Mouse (Mus musculus) thymus, postnatal 0 days (tissue): ENCODE results near the gene Nfam1. TPM values are rescaled to one million over a fixed set of nuclear protein-coding genes. Genes with fewer than 3 reads are reported as not detected.

Experiments used
- DNase-seq: peaks from one replicate; pipeline ENCODE4 v3.0.0-alpha.2; 2015; ENCODE audit warnings: low spot score
- polyA plus RNA-seq: library from polyadenylated mRNA; unstranded; fragments of >200 nt; fragmentation: Nextera tagmentation; extraction: Ambion mirVana; gene quantifications from 2 replicates; pipeline ENCODE4 v1.2.1, GENCODE M21; 2015

Nfam1 gene
- polyA plus RNA-seq, 1 experiment from 2014 or later, result 3.2 TPM

GRCm38 (mm10) chr15:82995239-82995638 is 37.9 kb downstream of the Nfam1 start:
- DNase-seq, result no peak

GRCm38 (mm10) chr15:82992911-82993310 is 40.2 kb downstream of the Nfam1 start:
- peak; percentile 74 for DNase-seq

GRCm38 (mm10) chr15:82992079-82992783 is 40.9 kb downstream of the Nfam1 start:
- no peak for DNase-seq

- DNase-seq, result no peak
Measured at GRCm38 (mm10) chr15:82989190-82989704, 43.9 kb downstream of the Nfam1 start.

DNA sequence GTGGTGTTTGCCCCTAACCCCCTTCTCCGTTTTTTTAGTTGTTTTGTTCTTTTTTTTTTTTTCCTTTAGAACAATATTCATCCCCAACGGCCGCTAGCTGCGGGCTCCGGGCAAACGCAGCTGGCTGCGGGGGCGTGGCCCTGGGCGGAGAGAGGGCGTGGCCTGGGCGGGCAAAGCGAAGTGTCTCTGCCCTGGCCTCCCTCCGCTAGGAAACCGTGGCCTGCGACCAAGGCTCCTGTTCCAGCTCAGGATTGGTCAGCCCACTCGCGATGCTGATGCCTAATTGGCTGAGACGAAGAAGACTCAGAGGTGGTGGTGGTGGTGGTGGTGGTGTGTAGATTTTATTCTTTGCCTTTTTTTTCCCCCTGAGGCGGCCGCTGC is 45.4 kb downstream of the Nfam1 start, which contains the start of gene Tcf20:
Gene Tcf20 (minus strand): TSS at position 141 of the 381 bp plus-strand sequence.
- DNase-seq, result peak; percentile 93

DNA sequence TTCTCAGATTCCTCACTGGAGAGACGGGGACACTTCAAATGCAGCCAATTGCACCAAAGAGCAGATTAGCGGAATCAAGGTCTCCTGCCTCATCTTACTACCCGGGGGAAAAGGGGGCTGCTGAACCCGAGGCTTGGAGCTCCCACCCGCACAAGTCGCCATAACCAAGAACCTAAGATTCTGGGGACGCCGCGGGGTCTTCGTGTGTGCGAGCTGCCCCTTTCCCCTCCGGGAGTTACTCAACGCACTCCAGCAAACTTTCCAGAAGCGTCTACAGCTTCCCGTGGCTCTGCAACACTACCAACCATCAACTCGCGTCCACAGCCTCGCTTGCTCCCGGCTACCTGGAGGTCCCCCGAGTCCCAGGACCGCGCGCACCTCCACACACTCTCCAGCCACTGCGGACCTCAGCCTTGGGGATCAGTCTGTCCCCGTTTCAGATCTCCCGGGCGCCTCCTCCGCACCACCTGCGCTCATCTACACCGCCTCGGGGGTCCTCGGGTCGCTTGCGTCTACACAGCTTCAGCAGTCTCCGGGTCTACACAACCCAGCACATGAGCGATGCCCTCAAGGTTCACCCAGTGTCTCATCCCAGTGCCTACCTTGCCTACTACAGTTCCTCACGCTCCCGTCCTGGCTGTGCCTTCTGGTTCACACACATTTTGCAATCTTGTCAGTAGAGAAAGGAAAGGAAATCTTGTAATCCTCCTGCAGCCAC is 45.9 kb downstream of the Nfam1 start:
- DNase-seq, result no peak

- no peak for DNase-seq
Measured at GRCm38 (mm10) chr15:82984574-82984973, 48.5 kb downstream of the Nfam1 start.

GRCm38 (mm10) chr15:82984097-82984496 is 49.0 kb downstream of the Nfam1 start:
- no peak for DNase-seq

DNA sequence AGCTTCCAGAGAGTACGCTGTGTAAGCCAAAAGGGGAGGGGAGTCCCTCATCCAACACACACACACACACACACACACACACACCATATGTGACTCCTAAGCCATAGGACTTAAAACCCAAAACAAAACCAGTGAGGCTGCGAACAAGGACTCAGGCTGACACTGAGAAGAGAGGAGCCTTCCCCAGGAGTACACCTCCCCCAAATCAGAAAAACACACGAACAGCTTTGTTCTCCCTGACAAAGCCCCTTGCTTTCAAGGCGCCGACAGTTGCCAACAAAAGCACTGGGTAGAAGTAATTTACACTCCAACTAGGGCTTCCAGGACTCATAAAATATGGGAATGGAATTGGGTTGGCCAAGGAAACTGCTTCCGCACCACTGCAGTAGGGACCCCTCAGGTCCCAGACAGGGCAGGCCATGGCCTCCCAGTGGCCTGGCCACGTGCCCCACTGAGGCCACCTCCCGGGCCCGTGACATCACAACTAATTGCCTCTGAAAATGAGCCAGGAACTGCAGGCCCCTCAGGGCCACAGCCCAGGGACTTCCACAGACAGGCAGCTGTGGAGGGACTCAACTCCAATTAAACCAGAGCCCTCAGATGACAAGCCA is 49.6 kb downstream of the Nfam1 start:
- DNase-seq, result no peak

DNA sequence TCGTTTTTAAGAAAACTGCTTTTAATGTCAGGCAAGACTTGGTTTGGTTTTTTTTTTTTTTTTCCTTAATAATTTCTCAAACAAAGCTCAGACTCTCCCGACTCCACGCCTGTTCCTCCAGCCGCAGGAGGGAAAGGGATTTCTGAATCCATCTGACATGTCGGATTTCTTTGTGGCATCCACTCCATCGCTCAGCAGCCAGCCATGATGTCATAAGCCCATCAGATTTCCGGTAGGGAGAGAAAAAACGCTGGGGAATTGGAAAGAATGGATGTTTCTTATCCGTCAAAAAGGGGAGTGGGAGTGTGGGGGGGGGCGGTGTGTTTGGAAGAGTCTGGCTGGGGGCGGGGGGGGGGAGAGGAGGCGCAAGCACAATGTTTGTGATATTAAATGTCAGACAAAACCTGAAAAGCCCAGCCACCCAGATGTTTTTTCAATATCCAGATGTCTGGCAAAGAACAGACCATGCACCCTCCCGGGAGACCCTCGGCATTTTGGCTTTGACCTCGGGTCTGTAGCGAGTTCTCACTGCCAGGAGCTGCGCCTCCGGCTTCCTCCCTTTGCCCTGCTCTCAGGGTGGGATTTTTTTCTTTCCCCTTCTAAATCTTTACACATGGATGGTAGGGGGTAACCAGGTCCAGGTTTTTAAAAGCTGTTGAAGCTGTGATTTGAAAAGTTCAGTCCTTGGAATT is 50.2 kb downstream of the Nfam1 start:
- DNase-seq, result no peak

DNA sequence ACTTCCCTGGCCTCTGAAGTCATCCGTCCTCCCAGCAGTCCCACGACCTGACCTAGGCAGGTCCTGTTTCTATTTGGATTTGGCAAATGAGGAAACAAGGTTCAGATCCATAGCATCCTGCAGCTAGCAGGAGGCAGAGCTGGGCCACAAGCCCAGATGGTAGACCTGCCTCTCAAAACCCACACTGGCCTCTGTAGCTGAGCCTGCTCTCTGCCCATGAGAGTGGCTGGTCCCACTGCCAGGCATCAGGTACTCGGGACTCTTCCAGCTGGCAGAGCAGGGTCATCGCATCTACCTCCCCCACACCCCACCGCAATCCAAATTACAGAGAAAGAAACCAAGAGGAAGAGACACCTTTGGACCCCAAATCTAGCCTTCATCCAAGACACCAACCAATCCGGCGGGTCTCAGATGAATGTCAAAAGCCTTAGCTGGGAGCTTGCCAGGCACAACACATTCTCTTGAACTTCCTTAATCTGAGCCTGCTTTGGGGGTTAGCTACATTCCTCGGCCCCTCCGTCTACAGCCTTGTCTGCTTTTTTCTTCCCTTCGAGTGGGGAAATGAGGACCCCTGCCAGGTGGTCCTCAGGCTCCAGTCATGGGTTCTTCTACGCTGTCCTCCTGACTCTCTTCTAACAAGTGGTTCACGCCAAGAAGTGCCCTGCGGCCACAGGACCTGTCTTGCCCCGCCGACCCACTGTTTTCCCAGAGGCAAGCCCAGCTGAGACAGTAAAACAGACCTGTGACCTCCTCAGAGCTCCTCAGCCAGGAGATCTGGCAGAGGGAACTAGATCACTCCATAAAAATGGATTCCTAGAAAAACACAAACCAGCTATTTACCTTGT is 51.2 kb downstream of the Nfam1 start:
- DNase-seq, result no peak

- no peak for DNase-seq
Measured at GRCm38 (mm10) chr15:82979531-82979930, 53.6 kb downstream of the Nfam1 start.

- peak; percentile 53 for DNase-seq
Measured at GRCm38 (mm10) chr15:82974471-82974870, 58.6 kb downstream of the Nfam1 start.

- DNase-seq, result peak; percentile 35
Measured at GRCm38 (mm10) chr15:82969206-82969721, 63.8 kb downstream of the Nfam1 start.

GRCm38 (mm10) chr15:82968449-82968848 is 64.7 kb downstream of the Nfam1 start:
- peak; percentile 76 for DNase-seq

- DNase-seq, result no peak
Measured at GRCm38 (mm10) chr15:82967947-82968346, 65.2 kb downstream of the Nfam1 start.

DNA sequence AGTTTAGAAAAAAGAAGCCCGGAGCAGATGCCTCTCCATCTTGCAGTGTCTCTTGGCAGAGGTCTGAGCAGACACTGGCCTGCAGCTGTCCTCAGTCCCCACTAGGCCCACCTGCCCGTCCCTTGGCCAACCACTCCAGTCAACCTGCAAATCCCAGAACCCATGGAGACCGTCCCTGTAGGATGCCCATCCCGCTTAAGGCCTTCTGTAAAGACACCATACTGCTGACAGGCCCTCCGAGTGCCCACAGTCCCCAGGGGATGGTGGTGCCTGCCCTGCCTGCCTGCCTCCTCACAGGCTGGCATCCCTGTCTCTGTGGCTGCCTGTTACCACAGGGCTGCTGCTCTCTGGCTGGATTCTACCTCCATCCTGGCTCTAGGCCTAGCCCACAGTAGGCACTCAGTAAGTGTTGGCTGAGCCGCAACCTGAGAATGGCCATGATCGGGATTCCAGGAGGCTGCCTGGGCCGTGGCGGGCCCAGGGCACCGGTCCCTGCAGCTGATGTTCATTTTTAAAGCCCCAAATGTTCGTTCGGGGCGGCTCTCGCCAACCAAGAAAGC is 68.8 kb downstream of the Nfam1 start:
- DNase-seq, result no peak

GRCm38 (mm10) chr15:82963556-82964156 is 69.5 kb downstream of the Nfam1 start:
- DNase-seq, result peak; percentile 30

GRCm38 (mm10) chr15:82963090-82963489 is 70.0 kb downstream of the Nfam1 start:
- no peak for DNase-seq

DNA sequence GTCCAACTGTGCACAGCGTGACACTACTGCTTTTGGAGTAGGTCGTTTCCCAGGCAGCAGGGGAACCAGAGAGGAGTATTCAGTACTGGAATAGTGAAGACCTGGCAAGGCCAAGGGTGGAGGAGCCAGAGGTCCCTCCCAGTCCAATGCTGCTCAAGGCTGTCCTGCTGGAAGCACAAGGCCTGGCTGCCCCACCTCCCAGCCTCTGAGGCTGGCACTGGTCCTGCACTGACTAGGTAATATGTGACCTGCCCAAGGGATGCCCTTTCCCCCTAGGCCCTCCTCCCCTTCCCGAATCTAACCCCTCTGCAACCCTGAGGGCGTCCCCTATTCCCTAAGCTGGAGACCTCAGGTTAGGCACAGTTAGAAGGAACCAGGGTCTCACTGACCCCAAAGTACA is 70.6 kb downstream of the Nfam1 start:
- no peak for DNase-seq
